Mouse (Mus musculus): ENCODE results near the gene Tdp2. TPM values are rescaled to one million over a fixed set of nuclear protein-coding genes. Genes with fewer than 3 reads are reported as not detected.

Gene Tdp2
- polyA plus RNA-seq, 1 experiment from 2014 or later = 87.4 TPM

- no peak overlapping the region for H3K27ac ChIP-seq (ENCODE audit: low read depth, low read length)
- ATAC-seq (replicated peaks; ENCODE audit: low FRiP score) (no peak), DNase-seq (ENCODE audit: low spot score) (no peak)
Measured at GRCm38 (mm10) chr13:24859115-24859514, 27.6 kb downstream of the Tdp2 start.

DNA sequence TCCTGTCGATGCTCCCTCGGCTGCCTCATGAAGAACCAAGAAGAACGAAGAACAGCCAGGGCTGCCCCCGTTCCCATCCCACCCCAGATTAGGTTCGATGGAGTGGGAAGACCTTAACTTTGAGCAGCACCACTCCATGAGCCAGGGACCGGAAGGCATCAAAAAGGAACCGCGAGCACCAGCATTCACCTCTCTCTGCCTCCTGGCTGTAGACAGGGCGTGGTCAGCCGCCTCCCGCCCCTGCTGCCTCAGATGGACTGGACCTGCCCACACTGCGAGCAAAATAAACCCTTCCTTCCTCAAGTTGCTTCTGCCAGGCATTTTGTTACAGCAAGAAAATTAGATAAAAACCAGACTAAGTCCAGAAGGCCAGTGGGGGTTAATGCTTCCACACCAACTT is 29.6 kb downstream of the Tdp2 start:
- no peaks in the 10 kb centered on the region for H3K27me3 ChIP-seq (ENCODE audit: control insufficient read depth, insufficient read depth, low read length)
- no peaks in the 10 kb centered on the region for H3K36me3 ChIP-seq (ENCODE audit: control insufficient read depth, insufficient read depth, low read length)
- H3K27ac ChIP-seq (ENCODE audit: low read depth, low read length) = no peak overlapping the region
- H3K4me3 ChIP-seq (ENCODE audit: low read depth, low read length) = no peak overlapping the region
- DNase-seq (ENCODE audit: low spot score) = no peak
- no peaks in the 10 kb centered on the region for H3K4me1 ChIP-seq (replicated peaks; ENCODE audit: control insufficient read depth, insufficient read depth, low read length)
- 82% methylated on average over 12 of the region's 12 CpGs for WGBS
- H3K9ac ChIP-seq (ENCODE audit: low read length) = no peak overlapping the region
- H3K4me2 ChIP-seq (ENCODE audit: low read depth, low read length, severe bottlenecking) = no peak overlapping the region
- no peaks in the 10 kb centered on the region for H3K9me3 ChIP-seq (ENCODE audit: control insufficient read depth, low read length)
- ATAC-seq (replicated peaks; ENCODE audit: low FRiP score) = no peak

More at GRCm38 (mm10) chr13:24859115-24859514, 27.6 kb downstream of the Tdp2 start:
- Histone ChIP-seq H3K4me3 (ENCODE audit: low read depth, low read length) (no peak overlapping the region), H3K36me3 (ENCODE audit: control insufficient read depth, insufficient read depth, low read length) (no peaks in the 10 kb centered on the region), H3K4me2 (ENCODE audit: low read depth, low read length, severe bottlenecking) (no peak overlapping the region), H3K27me3 (ENCODE audit: control insufficient read depth, insufficient read depth, low read length) (no peaks in the 10 kb centered on the region), H3K4me1 (replicated peaks; ENCODE audit: control insufficient read depth, insufficient read depth, low read length) (no peaks in the 10 kb centered on the region), H3K9me3 (ENCODE audit: control insufficient read depth, low read length) (no peaks in the 10 kb centered on the region), H3K9ac (ENCODE audit: low read length) (no peak overlapping the region)

DNA sequence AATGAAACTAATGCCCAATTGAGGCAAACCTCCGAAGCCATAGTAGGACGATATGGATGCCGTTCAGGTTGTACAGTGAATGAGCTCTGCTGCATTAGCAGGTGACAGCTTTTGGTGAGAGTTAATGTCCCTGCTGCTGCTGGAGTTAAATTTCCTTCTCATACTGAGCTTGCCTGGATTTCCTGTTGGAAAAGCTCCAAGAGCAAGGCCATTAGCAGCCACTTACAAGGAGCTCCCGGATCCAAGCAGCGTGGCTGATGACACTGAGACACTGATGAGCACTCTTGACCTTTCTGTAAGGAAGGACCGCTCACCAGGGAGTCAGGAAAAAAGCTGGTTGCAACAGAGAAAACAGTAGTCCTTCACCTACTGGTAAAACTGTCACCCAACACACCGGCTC is 30.5 kb downstream of the Tdp2 start:
- no peak for ATAC-seq (replicated peaks; ENCODE audit: low FRiP score)
- 85% methylated on average over 7 of the region's 7 CpGs for WGBS
- H3K4me2 ChIP-seq (ENCODE audit: low read depth, low read length, severe bottlenecking) = no peak overlapping the region
- H3K27me3 ChIP-seq (ENCODE audit: control insufficient read depth, insufficient read depth, low read length) = no peaks in the 10 kb centered on the region
- no peak overlapping the region for H3K9ac ChIP-seq (ENCODE audit: low read length)
- H3K4me3 ChIP-seq (ENCODE audit: low read depth, low read length) = no peak overlapping the region
- no peaks in the 10 kb centered on the region for H3K9me3 ChIP-seq (ENCODE audit: control insufficient read depth, low read length)
- H3K4me1 ChIP-seq (replicated peaks; ENCODE audit: control insufficient read depth, insufficient read depth, low read length) = no peaks in the 10 kb centered on the region
- no peaks in the 10 kb centered on the region for H3K36me3 ChIP-seq (ENCODE audit: control insufficient read depth, insufficient read depth, low read length)
- no peak for DNase-seq (ENCODE audit: low spot score)
- no peak overlapping the region for H3K27ac ChIP-seq (ENCODE audit: low read depth, low read length)

- Histone ChIP-seq H3K36me3 (ENCODE audit: control insufficient read depth, insufficient read depth, low read length) (no peaks in the 10 kb centered on the region), H3K27ac (ENCODE audit: low read depth, low read length) (no peak overlapping the region), H3K9me3 (ENCODE audit: control insufficient read depth, low read length) (no peaks in the 10 kb centered on the region), H3K4me1 (replicated peaks; ENCODE audit: control insufficient read depth, insufficient read depth, low read length) (no peaks in the 10 kb centered on the region), H3K27me3 (ENCODE audit: control insufficient read depth, insufficient read depth, low read length) (no peaks in the 10 kb centered on the region), H3K4me2 (ENCODE audit: low read depth, low read length, severe bottlenecking) (no peak overlapping the region), H3K9ac (ENCODE audit: low read length) (no peak overlapping the region), H3K4me3 (ENCODE audit: low read depth, low read length) (no peak overlapping the region)
- no peak for ATAC-seq (replicated peaks; ENCODE audit: low FRiP score)
- 60% methylated on average over 7 of the region's 7 CpGs for WGBS
- no peak for DNase-seq (ENCODE audit: low spot score)
Measured at GRCm38 (mm10) chr13:24862520-24862919, 31.0 kb downstream of the Tdp2 start.

DNA sequence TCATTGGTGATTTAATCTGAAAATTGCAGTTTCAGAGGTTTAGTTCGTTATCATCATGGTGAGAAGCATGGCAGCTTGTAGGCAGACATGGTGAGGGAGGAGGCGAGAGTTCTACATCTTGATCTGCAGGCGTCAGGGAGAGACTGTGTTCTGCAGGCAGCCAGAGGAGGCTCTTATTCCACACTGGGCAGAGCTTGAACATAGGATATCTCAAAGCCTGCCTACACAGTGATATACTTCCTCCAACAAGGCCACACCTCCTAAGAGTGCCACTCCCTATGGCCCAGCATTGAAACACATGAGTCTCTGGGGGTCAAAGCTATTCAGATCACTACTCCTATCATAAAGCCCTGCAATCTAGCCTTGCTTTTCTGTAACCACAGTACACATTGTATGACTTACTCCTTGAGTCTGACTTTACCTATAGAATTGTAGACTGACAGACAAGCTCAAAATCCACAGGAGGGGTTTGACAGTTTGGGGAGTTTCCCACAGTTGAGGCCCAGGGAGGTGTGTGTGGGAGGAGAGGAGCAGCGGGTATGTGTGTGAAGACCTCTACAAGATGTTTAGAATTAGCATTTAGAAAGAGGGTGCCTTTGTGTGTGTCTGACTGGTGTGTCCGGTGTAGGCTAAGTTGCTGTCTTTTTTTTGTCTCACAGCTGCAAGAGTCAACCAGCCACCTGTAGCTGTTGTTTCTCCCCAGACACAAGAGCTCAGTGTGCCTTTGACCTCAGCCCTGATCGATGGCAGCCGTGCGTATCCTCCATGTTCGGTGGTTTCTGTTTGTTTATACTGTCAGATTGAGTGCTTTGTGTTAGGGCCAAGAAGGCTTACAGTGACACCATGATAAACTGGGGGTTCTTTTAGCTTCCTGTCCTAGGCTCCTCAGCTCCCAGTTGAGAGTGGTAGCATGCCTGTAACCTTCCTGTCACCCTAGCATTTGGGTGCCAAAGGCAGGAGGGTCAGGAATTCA is 35.2 kb downstream of the Tdp2 start:
- ATAC-seq (replicated peaks; ENCODE audit: low FRiP score) = no peak
- H3K9me3 ChIP-seq (ENCODE audit: control insufficient read depth, low read length) = no peaks in the 10 kb centered on the region
- no peak overlapping the region for H3K4me3 ChIP-seq (ENCODE audit: low read depth, low read length)
- DNase-seq (ENCODE audit: low spot score) = no peak
- no peaks in the 10 kb centered on the region for H3K4me1 ChIP-seq (replicated peaks; ENCODE audit: control insufficient read depth, insufficient read depth, low read length)
- no peaks in the 10 kb centered on the region for H3K36me3 ChIP-seq (ENCODE audit: control insufficient read depth, insufficient read depth, low read length)
- H3K9ac ChIP-seq (ENCODE audit: low read length) = no peak overlapping the region
- H3K27ac ChIP-seq (ENCODE audit: low read depth, low read length) = no peak overlapping the region
- H3K27me3 ChIP-seq (ENCODE audit: control insufficient read depth, insufficient read depth, low read length) = no peaks in the 10 kb centered on the region
- H3K4me2 ChIP-seq (ENCODE audit: low read depth, low read length, severe bottlenecking) = no peak overlapping the region
- 85% methylated on average over 9 of the region's 9 CpGs for WGBS

DNA sequence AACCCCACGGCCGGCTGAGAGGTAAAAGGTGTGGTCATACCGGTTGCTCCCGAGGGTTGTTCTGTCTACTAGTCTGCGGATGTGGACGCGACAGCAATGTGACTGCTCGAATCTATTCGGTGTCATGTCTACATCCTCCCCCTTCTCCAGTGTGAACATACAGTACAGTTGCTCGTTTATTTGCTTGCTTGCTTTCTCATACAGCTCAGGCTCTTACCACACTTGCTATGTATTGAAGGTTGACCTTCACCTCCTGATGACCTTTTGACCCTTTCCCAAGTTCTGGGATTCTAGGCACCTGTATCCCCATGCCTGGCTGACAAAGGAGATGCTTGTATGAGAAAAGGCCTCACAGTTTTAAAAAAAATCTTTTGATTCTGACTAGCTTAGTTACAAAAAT is 36.3 kb downstream of the Tdp2 start:
- Histone ChIP-seq H3K4me2 (ENCODE audit: low read depth, low read length, severe bottlenecking) (no peak overlapping the region), H3K4me3 (ENCODE audit: low read depth, low read length) (no peak overlapping the region), H3K27me3 (ENCODE audit: control insufficient read depth, insufficient read depth, low read length) (no peaks in the 10 kb centered on the region), H3K9ac (ENCODE audit: low read length) (no peak overlapping the region), H3K4me1 (replicated peaks; ENCODE audit: control insufficient read depth, insufficient read depth, low read length) (no peaks in the 10 kb centered on the region), H3K36me3 (ENCODE audit: control insufficient read depth, insufficient read depth, low read length) (no peaks in the 10 kb centered on the region), H3K27ac (ENCODE audit: low read depth, low read length) (no peak overlapping the region), H3K9me3 (ENCODE audit: control insufficient read depth, low read length) (no peaks in the 10 kb centered on the region)
- ATAC-seq (replicated peaks; ENCODE audit: low FRiP score) (no peak), DNase-seq (ENCODE audit: low spot score) (no peak)
- 89% methylated on average over 10 of the region's 10 CpGs for WGBS

GRCm38 (mm10) chr13:24868233-24868632 is 36.8 kb downstream of the Tdp2 start:
- no peaks in the 10 kb centered on the region for H3K27me3 ChIP-seq (ENCODE audit: control insufficient read depth, insufficient read depth, low read length)
- DNase-seq (ENCODE audit: low spot score) = no peak
- no peak overlapping the region for H3K4me2 ChIP-seq (ENCODE audit: low read depth, low read length, severe bottlenecking)
- 90% methylated on average over 7 of the region's 7 CpGs for WGBS
- H3K27ac ChIP-seq (ENCODE audit: low read depth, low read length) = no peak overlapping the region
- no peaks in the 10 kb centered on the region for H3K9me3 ChIP-seq (ENCODE audit: control insufficient read depth, low read length)
- no peaks in the 10 kb centered on the region for H3K4me1 ChIP-seq (replicated peaks; ENCODE audit: control insufficient read depth, insufficient read depth, low read length)
- no peak for ATAC-seq (replicated peaks; ENCODE audit: low FRiP score)
- no peak overlapping the region for H3K9ac ChIP-seq (ENCODE audit: low read length)
- H3K36me3 ChIP-seq (ENCODE audit: control insufficient read depth, insufficient read depth, low read length) = no peaks in the 10 kb centered on the region
- no peak overlapping the region for H3K4me3 ChIP-seq (ENCODE audit: low read depth, low read length)

- no peak overlapping the region for H3K9ac ChIP-seq (ENCODE audit: low read length)
- no peaks in the 10 kb centered on the region for H3K9me3 ChIP-seq (ENCODE audit: control insufficient read depth, low read length)
- no peaks in the 10 kb centered on the region for H3K27me3 ChIP-seq (ENCODE audit: control insufficient read depth, insufficient read depth, low read length)
- WGBS = 92% methylated on average over 15 of the region's 15 CpGs
- H3K4me1 ChIP-seq (replicated peaks; ENCODE audit: control insufficient read depth, insufficient read depth, low read length) = no peaks in the 10 kb centered on the region
- no peak overlapping the region for H3K4me3 ChIP-seq (ENCODE audit: low read depth, low read length)
- H3K4me2 ChIP-seq (ENCODE audit: low read depth, low read length, severe bottlenecking) = no peak overlapping the region
- DNase-seq (ENCODE audit: low spot score) = no peak
- no peak overlapping the region for H3K27ac ChIP-seq (ENCODE audit: low read depth, low read length)
- ATAC-seq (replicated peaks; ENCODE audit: low FRiP score) = no peak
- no peaks in the 10 kb centered on the region for H3K36me3 ChIP-seq (ENCODE audit: control insufficient read depth, insufficient read depth, low read length)
Measured at GRCm38 (mm10) chr13:24879359-24880040, 48.0 kb downstream of the Tdp2 start.

Data from forebrain, embryonic 11.5 days (tissue).